Mouse (Mus musculus): ENCODE data around the gene Gm48552.
A peak's percentile ranks its signal among the peaks of the same experiment; 100 is the strongest.

Gene Gm48552

GRCm38 (mm10) chr10:81431526-81432168, 42.8 kb downstream of the Gm48552 start:
- DNase-seq (ENCODE audit: low spot score), result no peak

- DNase-seq (ENCODE audit: low spot score), result no peak
Observed at GRCm38 (mm10) chr10:81432169-81432867, 43.5 kb downstream of the Gm48552 start.

- DNase-seq (ENCODE audit: low spot score), result peak; percentile 98
Observed at GRCm38 (mm10) chr10:81432868-81433262, 44.1 kb downstream of the Gm48552 start.

- DNase-seq (ENCODE audit: low spot score), result peak; percentile 84
Observed at GRCm38 (mm10) chr10:81433541-81434289, 44.9 kb downstream of the Gm48552 start.

DNA sequence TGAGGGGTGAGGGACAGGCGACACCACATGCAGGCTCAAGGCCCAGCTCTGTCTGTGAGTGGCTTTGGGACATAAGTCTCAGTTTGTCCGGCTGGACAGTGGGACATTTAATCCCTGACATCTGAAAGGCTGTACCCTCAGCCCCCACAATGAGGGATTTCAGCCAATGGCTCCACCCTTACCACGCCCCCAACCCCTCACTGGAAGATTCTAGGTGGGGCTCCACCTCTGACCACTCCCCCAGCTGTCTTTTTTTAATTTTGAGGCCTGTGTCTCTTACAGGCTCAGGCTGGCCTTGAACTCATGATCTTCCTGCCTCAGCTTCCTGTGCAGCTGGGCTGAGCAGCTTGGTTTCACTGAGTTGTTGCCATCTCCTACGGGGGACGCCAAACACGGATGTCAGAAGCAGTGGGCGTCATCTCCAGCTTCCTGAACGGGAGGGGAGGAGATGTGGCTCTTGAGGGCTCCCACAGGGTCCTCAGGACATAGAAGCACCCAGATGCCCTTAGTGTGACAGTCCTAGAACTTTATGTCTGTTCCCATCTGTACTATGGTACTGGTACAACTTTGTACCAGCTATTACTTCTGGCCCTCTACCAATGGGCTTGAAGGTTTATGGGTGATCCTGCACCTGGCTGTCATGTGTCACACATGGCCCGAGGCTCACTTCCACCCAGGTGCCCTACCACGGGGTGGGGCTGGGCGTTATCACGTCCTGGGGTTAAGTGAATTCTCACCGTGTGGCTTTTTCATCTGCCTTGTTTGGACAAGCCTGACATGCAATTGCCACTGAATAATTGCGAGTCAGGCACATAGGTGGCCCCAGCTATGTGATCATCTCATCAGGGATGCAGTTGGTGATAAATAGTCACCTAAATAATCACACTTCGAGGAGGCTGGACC, 45.8 kb downstream of the Gm48552 start:
- DNase-seq (ENCODE audit: low spot score), result no peak

- DNase-seq (ENCODE audit: low spot score), result peak; percentile 82
Observed at GRCm38 (mm10) chr10:81435436-81435835, 46.6 kb downstream of the Gm48552 start.
